Mouse (Mus musculus): ENCODE data around the gene Rbm34.
A peak's percentile ranks its signal among the peaks of the same experiment; 100 is the strongest.

Gene Rbm34

GRCm38 (mm10) chr8:126901612-126902011 lies 69.3 kb downstream of the Rbm34 start:
- H3K36me3 ChIP-seq (ENCODE audit: control insufficient read depth, insufficient read depth, low read length, poor library complexity, severe bottlenecking) = no peaks in the 10 kb centered on the region
- DNase-seq (ENCODE audit: low read depth, low spot score) = no peak
- no peaks in the 10 kb centered on the region for H3K27me3 ChIP-seq (ENCODE audit: control insufficient read depth, insufficient read depth, low read length, poor library complexity, severe bottlenecking)

GRCm38 (mm10) chr8:126901049-126901448 lies 69.8 kb downstream of the Rbm34 start:
- DNase-seq (ENCODE audit: low read depth, low spot score) = peak; percentile 40
- H3K27me3 ChIP-seq (ENCODE audit: control insufficient read depth, insufficient read depth, low read length, poor library complexity, severe bottlenecking) = no peaks in the 10 kb centered on the region
- no peaks in the 10 kb centered on the region for H3K36me3 ChIP-seq (ENCODE audit: control insufficient read depth, insufficient read depth, low read length, poor library complexity, severe bottlenecking)

Measured in splenic B cell, adult 2 months (primary cell).